Mouse (Mus musculus) liver, embryonic 14.5 days (tissue): ENCODE measurements around the gene Gpn3. TPM values are rescaled to one million over a fixed set of nuclear protein-coding genes. Genes with fewer than 3 reads are reported as not detected.

ENCODE experiments used
- ATAC-seq: fragments of 200-750 bp; cut with Nextera tagmentation; 2 replicates; pipeline ENCODE4 v1.8.0; 2017; ENCODE audit warnings: moderate number of reproducible peaks, mild to moderate bottlenecking, moderate library complexity; ENCODE audit not compliant: insufficient read depth
- DNase-seq, 3 experiments: peaks; one replicate each; pipeline ENCODE4 v3.0.0-alpha.2; 2012 to 2013; ENCODE audit warnings: low read depth in 3 of 3, low spot score in 3 of 3
- H3K27ac ChIP-seq: fragments of 300-500 bp; sonication (generic); 2 replicates; pipeline ENCODE4 v1.5.1; 2014; ENCODE audit warnings: moderate library complexity, mild to moderate bottlenecking, control low read depth, inconsistent platforms
- H3K27me3 ChIP-seq: fragments of 300-500 bp; sonication (generic); 2 replicates; pipeline ENCODE4 v1.6.1; 2014; ENCODE audit warnings: mild to moderate bottlenecking, low read length, moderate library complexity; ENCODE audit not compliant: control insufficient read depth, insufficient read depth
- H3K36me3 ChIP-seq: fragments of 300-500 bp; sonication (generic); replicated peaks from 2 replicates; pipeline ENCODE4 v1.6.1; 2014; ENCODE audit warnings: low read depth; ENCODE audit not compliant: control insufficient read depth, insufficient read depth
- H3K4me1 ChIP-seq, 2 experiments: fragments of 200-500 bp in 1 of 2; fragments of 300-500 bp in 1 of 2; sonication (generic) in 1 of 2; replicated peaks; 2 replicates each; pipeline ENCODE4 v1.6.1; 2012 to 2014; ENCODE audit warnings: antibody characterized with exemption in 1 of 2, inconsistent platforms in 1 of 2, low read length in 1 of 2; ENCODE audit not compliant: control insufficient read depth in 2 of 2, insufficient read depth in 2 of 2
- H3K4me2 ChIP-seq: fragments of 300-500 bp; sonication (generic); 2 replicates; pipeline ENCODE4 v1.6.1; 2014; ENCODE audit warnings: low read depth, mild to moderate bottlenecking, control low read depth, moderate library complexity
- H3K4me3 ChIP-seq, 2 experiments: fragments of 200-500 bp in 1 of 2; fragments of 300-500 bp in 1 of 2; sonication (generic) in 1 of 2; 2 replicates each; pipeline ENCODE4 v1.5.1; 2012 to 2014; ENCODE audit warnings: low read depth in 2 of 2, low read length in 2 of 2, mild to moderate bottlenecking in 2 of 2, control low read depth in 1 of 2, inconsistent platforms in 1 of 2, moderate library complexity in 1 of 2; ENCODE audit not compliant: insufficient read depth in 1 of 2
- H3K9ac ChIP-seq: fragments of 300-500 bp; sonication (generic); replicated peaks from 2 replicates; pipeline ENCODE4 v1.6.1; 2014; ENCODE audit warnings: mild to moderate bottlenecking, control low read depth, moderate library complexity
- H3K9me3 ChIP-seq: fragments of 300-500 bp; sonication (generic); 2 replicates; pipeline ENCODE4 v1.6.1; 2016; ENCODE audit warnings: low read length, mixed read lengths; ENCODE audit not compliant: control insufficient read depth
- CTCF ChIP-seq: IDR thresholded peaks from 2 replicates; pipeline ENCODE4 v1.5.1; 2016; ENCODE audit warnings: antibody characterized with exemption, low read depth, control low read depth
- EP300 ChIP-seq: IDR thresholded peaks from 2 replicates; pipeline ENCODE4 v1.6.1; 2016; ENCODE audit warnings: antibody characterized with exemption, low read depth
- WGBS: fragments of 180-500 bp; shearing (Covaris S2); extraction: QIAGEN DNeasy Blood & Tissue Kit; methylation state at CpG from one replicate; pipeline ENCODE4 v1.1.7; 2014; ENCODE audit not compliant: insufficient replicate concordance; 5-methylcytosine and 5-hydroxymethylcytosine counted together
- polyA plus RNA-seq, 2 experiments: library from polyadenylated mRNA; depleted of rRNA in 1 of 2; stranded (reverse) in 1 of 2; unstranded in 1 of 2; fragments of >200 nt; fragmentation: Nextera tagmentation in 1 of 2; extraction: Ambion mirVana in 1 of 2; gene quantifications; 2 replicates each; pipeline versions ENCODE4 v1.2.1 to v1.2.3; 2012 to 2014

The Gpn3 gene
- polyA plus RNA-seq, 2 experiments: 40.8 to 60.5 TPM

DNA sequence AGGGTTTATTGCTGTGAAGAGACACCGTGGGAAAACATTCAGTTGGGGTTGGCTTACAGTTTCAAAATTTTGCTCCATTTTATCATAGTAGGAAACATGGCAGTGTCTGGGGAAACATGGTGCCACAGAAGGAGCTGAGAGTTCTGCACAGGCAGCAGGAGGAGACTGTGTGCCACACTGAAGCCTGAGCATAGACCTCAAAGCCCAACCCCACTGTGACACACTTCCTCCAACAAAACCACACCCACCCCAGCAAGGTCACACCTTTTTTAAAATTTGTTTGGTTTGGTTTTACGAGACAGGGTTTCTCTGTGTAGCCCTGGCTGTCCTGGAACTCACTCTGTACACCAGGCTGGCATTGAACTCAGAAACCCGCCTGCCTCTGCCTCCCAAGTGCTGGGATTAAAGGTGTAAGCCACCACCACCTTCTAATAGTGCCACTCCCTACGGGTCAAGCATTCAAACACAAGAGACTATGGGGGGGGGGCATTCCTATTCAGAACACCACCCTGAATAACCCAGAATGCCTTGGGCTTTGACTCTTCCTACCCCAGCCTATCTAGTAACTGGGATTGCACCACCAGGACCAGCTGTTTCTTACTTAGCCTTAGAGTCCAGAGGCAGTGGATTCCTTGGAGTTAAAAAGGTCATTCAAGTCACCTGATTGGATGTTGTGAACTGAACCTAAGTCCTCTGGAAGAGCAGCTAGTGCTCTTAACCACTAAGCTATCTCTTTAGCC lies 58.5 kb downstream of the Gpn3 start:
- DNase-seq (no peak), ATAC-seq (no peak)
- H3K4me3 ChIP-seq: no peak overlapping the region
- H3K27ac ChIP-seq: no peak overlapping the region
- TF ChIP-seq CTCF (no peak), EP300 (no peak)
- H3K9me3 ChIP-seq: no peaks in the 10 kb centered on the region
- H3K36me3 ChIP-seq: peaks cover 50% of the 10 kb centered on the region
- no peak overlapping the region for H3K4me2 ChIP-seq
- H3K27me3 ChIP-seq: no peaks in the 10 kb centered on the region
- H3K4me1 ChIP-seq: no peaks in the 10 kb centered on the region
- H3K9ac ChIP-seq: no peak overlapping the region
- WGBS: 66% methylated on average over 4 of the region's 4 CpGs

DNA sequence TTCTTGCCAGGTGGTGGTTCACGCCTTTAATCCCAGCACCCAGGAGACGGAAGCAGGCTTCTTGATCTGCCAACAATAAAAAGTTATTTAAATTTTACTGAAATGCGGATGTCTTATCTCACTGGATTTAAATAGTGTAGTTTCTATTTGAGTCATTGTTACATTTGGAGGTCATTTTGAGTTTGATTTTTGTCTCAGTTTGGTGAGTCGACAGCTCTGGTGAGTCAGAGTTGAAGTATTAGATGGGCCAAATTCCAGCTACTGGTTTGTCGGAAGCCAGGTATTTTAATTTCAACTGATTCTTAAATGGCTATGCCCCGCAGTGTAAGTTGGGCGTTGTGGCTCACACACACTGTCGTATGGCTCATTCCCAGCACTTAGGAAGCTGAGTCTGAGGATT lies 59.5 kb downstream of the Gpn3 start:
- peaks cover 61% of the 10 kb centered on the region for H3K36me3 ChIP-seq
- H3K27ac ChIP-seq: no peak overlapping the region
- H3K27me3 ChIP-seq: no peaks in the 10 kb centered on the region
- 90% methylated on average over 8 of the region's 8 CpGs for WGBS
- H3K4me2 ChIP-seq: no peak overlapping the region
- H3K9me3 ChIP-seq: no peaks in the 10 kb centered on the region
- H3K9ac ChIP-seq: no peak overlapping the region
- DNase-seq (no peak), ATAC-seq (no peak)
- H3K4me1 ChIP-seq: no peaks in the 10 kb centered on the region
- H3K4me3 ChIP-seq: no peak overlapping the region
- TF ChIP-seq EP300 (no peak), CTCF (no peak)

Other genes starting within 250 kb of the Gpn3 start
- 0.01 and 0.13 TPM in 2 replicates for gene Ccdc63, start 231.1 kb upstream of the Gpn3 start, polyA plus RNA-seq (2012; rRNA removed)
- gene Ccdc63, start 231.1 kb upstream of the Gpn3 start, polyA plus RNA-seq (2014; fragmentation: Nextera tagmentation; extraction: Ambion mirVana): not detected in 2 replicates
- gene Ppp1cc, start 213.6 kb upstream of the Gpn3 start, polyA plus RNA-seq (2012; rRNA removed): 84.5 and 119 TPM in 2 replicates
- gene Ppp1cc, start 213.6 kb upstream of the Gpn3 start, polyA plus RNA-seq (2014; fragmentation: Nextera tagmentation; extraction: Ambion mirVana): 139 and 165 TPM in 2 replicates
- 1.2 and 1.3 TPM in 2 replicates for gene Hvcn1, start 165.1 kb upstream of the Gpn3 start, polyA plus RNA-seq (2012; rRNA removed)
- 1.5 and 1.6 TPM in 2 replicates for gene Hvcn1, start 165.1 kb upstream of the Gpn3 start, polyA plus RNA-seq (2014; fragmentation: Nextera tagmentation; extraction: Ambion mirVana)
- 1.7 and 2.0 TPM in 2 replicates for gene Tctn1, start 107.4 kb upstream of the Gpn3 start, polyA plus RNA-seq (2012; rRNA removed)
- gene Tctn1, start 107.4 kb upstream of the Gpn3 start, polyA plus RNA-seq (2014; fragmentation: Nextera tagmentation; extraction: Ambion mirVana): 0.50 and 0.58 TPM in 2 replicates
- gene Pptc7, start 87.5 kb upstream of the Gpn3 start, polyA plus RNA-seq (2012; rRNA removed): 3.5 and 3.6 TPM in 2 replicates
- 2.7 and 2.9 TPM in 2 replicates for gene Pptc7, start 87.5 kb upstream of the Gpn3 start, polyA plus RNA-seq (2014; fragmentation: Nextera tagmentation; extraction: Ambion mirVana)
- 1.8 and 2.3 TPM in 2 replicates for gene Rad9b, start 17.6 kb upstream of the Gpn3 start, polyA plus RNA-seq (2012; rRNA removed)
- 2.5 and 2.7 TPM in 2 replicates for gene Rad9b, start 17.6 kb upstream of the Gpn3 start, polyA plus RNA-seq (2014; fragmentation: Nextera tagmentation; extraction: Ambion mirVana)
- gene Vps29, start 17.5 kb upstream of the Gpn3 start, polyA plus RNA-seq (2012; rRNA removed): 35.2 and 48.1 TPM in 2 replicates
- gene Vps29, start 17.5 kb upstream of the Gpn3 start, polyA plus RNA-seq (2014; fragmentation: Nextera tagmentation; extraction: Ambion mirVana): 125 and 130 TPM in 2 replicates
- 14.1 and 18.1 TPM in 2 replicates for gene Fam216a, start 488 bp downstream of the Gpn3 start, polyA plus RNA-seq (2012; rRNA removed)
- gene Fam216a, start 488 bp downstream of the Gpn3 start, polyA plus RNA-seq (2014; fragmentation: Nextera tagmentation; extraction: Ambion mirVana): 17.1 and 23.0 TPM in 2 replicates
- gene Arpc3, start 20.0 kb downstream of the Gpn3 start, polyA plus RNA-seq (2012; rRNA removed): 146 and 180 TPM in 2 replicates
- gene Arpc3, start 20.0 kb downstream of the Gpn3 start, polyA plus RNA-seq (2014; fragmentation: Nextera tagmentation; extraction: Ambion mirVana): 36.3 and 38.5 TPM in 2 replicates
- gene Anapc7, start 49.8 kb downstream of the Gpn3 start, polyA plus RNA-seq (2012; rRNA removed): 9.5 and 13.2 TPM in 2 replicates
- gene Anapc7, start 49.8 kb downstream of the Gpn3 start, polyA plus RNA-seq (2014; fragmentation: Nextera tagmentation; extraction: Ambion mirVana): 9.0 TPM in 2 replicates
- gene Atp2a2, start 130.3 kb downstream of the Gpn3 start, polyA plus RNA-seq (2012; rRNA removed): 18.9 and 25.9 TPM in 2 replicates
- 12.8 and 13.1 TPM in 2 replicates for gene Atp2a2, start 130.3 kb downstream of the Gpn3 start, polyA plus RNA-seq (2014; fragmentation: Nextera tagmentation; extraction: Ambion mirVana)
- gene Ift81, start 242.6 kb downstream of the Gpn3 start, polyA plus RNA-seq (2012; rRNA removed): 0.68 and 0.93 TPM in 2 replicates
- 2.0 and 2.2 TPM in 2 replicates for gene Ift81, start 242.6 kb downstream of the Gpn3 start, polyA plus RNA-seq (2014; fragmentation: Nextera tagmentation; extraction: Ambion mirVana)